Mouse (Mus musculus) frontal cortex, postnatal 14 days (tissue): ENCODE measurements around the gene Pdzd2.

ENCODE experiments used
- DNase-seq, 2 experiments: peaks; one replicate each; pipeline ENCODE4 v3.0.0; 2022; ENCODE audit warnings: low spot score in 2 of 2

Pdzd2 gene

GRCm38 (mm10) chr15:12623521-12623920, 116.2 kb downstream of the Pdzd2 start:
- DNase-seq: no peak

DNA sequence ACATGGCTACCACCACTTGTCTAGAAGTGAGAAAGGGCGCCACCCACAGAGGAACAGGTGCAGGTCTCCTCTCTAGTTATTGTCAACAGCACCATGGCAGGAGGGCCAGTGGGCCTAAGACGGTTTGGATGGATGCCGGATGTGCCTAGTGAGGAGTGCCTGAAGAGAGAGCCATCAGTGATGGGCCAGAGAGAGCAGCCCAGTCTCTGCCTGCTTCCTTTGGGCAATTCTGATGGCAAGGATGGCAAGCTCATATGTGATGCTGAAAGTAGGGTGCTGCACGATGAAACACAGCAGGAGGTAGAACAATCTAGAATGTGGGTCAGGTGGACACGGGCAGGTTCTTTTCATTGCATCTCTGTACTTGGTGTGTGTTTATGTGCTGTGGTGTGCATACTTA, 117.0 kb downstream of the Pdzd2 start:
- DNase-seq: no peak

GRCm38 (mm10) chr15:12622093-12622643, 117.6 kb downstream of the Pdzd2 start:
- DNase-seq: no peak

DNA sequence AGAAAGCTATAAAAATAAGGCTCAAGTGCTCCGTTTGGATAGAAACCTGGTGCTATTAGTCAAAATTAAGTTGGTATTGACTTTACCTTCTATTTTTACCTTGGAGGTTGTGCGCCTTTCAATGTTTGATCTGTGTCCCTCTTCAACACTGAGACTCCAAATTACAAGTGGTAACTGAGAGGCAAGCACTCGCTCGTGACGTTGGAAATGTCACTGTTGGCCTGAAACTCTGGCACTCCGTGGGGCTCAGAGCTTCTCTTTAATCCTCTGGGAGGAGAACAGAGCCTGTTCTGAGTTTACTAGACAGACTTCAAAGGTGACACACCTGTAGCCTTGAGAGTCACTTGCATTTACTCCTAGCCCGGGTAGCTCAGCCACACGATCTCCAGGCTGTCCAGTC, 120.5 kb downstream of the Pdzd2 start:
- no peak for DNase-seq

GRCm38 (mm10) chr15:12617651-12618050, 122.1 kb downstream of the Pdzd2 start:
- DNase-seq: no peak

DNA sequence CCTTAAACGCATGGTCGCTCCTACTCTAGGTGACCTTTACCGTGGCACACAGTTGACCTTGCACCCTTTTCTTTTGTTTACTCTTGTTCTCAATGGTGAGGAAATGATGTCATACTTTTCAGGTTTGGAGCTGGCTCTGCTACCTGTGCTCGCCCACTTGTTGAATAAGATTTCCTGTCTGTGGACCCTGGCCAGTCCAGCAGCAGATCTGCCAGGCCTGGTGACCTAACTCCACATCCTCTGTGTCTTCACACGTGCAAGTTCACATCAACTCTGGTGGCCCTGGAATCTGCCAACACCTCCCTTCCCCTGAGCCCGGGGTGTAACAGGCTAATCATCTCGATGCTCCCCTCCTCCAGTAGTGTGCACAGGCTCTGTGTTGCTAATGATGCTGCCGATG, 122.5 kb downstream of the Pdzd2 start:
- DNase-seq: no peak

DNA sequence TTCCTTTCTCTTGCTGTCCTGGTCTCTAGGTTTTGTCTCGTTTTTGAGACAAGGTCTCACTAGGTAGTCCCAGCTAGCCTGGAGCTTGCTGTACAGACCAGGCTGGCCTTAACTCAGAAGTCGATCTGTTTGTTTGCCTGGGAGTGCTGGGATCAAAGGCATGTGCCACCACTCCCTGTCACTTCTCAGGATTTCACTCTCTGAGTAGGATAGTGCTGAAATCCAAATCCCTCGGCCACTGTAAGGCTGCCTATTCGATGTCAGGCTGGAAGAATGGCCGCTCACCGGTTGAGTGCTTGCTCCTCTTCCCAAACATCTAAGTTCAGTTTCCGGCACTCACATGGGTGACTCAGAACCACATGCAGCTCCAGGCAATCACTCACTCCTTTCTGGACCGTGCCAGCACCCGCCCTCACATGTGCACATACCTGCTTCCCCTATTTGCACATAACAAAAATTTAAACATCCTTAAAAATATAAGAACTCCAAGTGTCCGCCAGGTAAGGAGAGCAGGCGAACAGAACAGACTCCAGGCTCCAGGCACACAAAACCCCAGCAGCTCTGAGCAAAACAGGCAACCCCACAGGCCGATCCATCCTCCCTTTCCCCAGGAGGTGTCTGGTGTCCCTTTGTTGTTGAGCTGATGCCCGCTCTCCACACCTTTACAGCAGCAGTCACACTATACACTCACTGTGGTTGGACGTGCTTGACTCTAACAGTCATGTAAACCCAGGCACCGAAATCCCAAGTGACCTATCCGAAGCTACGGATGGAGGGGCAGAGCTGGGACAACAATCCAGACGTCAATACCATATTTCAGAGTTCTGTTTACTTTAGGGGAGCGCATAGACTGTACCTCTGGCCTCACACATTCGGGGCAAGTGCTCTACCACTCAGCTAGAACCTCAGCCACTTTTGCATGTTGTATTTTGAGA, 124.5 kb downstream of the Pdzd2 start:
- DNase-seq: no peak

DNA sequence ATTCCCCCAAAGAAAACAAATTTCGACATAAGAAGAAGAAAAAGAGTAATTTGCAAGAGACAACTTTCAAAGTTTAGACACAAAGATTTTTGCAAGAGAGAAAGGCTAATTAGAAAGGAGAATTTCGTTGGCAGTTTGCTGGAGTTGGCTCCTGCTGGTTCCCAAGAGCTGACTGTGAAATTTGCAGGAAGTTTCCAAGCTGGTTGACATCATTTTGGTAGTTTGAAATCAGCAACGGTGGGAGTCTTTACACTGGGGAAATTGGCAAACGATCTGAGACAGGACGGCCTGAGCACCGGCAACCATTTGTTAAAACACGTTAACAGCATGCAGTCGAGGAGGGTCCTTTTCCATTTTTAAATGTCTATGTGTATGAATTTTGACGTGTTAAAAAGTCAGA, 125.7 kb downstream of the Pdzd2 start:
- DNase-seq: no peak

DNA sequence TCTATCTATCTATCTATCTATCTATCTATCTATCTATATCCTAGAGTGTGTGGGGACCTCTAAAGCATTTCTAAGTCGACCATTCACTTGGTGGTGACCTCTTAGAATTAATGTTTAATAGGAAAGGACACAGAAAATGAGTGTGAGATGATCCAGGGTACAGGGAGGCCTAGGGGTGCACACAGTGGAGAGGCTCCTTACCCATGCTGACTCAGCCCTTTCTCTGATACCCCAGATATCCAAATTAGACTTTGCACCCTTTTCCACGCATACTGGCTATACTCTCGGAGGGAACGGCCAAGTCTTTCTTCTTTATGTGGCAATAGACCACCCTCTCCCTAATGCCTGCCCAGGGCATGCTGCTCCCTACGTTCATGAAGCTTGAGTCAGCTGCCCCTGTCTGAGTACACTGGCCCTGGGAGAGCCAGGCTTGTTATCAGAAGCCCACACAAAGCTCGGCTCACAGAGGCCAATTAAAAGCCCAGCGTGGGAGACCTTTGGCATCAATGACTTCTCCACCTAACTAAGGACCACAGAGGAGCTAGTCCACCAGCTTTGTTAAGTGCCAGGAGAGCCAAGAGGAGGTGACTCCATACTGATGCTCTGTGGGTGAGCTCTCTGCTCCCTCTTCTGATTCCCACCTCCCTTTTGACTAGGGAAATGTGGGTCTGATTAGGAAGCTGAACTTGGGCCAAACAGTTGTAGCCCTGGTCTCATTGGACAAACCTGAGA, 126.6 kb downstream of the Pdzd2 start:
- DNase-seq: no peak

- no peak for DNase-seq
Observed at GRCm38 (mm10) chr15:12608090-12608489, 131.6 kb downstream of the Pdzd2 start.

GRCm38 (mm10) chr15:12606306-12606705, 133.4 kb downstream of the Pdzd2 start:
- no peak for DNase-seq

- no peak for DNase-seq
Observed at GRCm38 (mm10) chr15:12605239-12605993, 134.3 kb downstream of the Pdzd2 start.

GRCm38 (mm10) chr15:12603674-12604073, 136.1 kb downstream of the Pdzd2 start:
- DNase-seq: no peak

- no peak for DNase-seq
Observed at GRCm38 (mm10) chr15:12593094-12593493, 146.6 kb downstream of the Pdzd2 start.

GRCm38 (mm10) chr15:12592628-12593027, 147.1 kb downstream of the Pdzd2 start:
- no peak for DNase-seq

DNA sequence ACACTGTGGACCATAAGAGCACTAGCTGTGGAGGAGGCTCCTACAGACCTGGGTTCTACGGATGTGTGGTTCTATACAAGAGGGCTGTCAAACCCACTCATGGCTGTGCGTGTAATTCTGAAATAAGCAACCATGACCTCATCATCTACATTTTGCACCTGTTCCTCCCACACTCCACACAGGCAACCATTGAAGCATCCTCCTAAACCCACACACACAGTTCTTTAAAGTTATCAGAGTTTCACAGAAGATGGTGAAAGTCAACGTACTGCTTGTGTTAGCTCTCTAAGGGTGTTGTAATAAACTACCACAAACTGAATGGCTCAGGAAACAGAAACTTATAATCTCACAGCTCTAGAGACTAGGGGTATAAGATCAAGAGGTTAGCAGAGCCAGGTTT, 151.1 kb downstream of the Pdzd2 start:
- DNase-seq: no peak

DNA sequence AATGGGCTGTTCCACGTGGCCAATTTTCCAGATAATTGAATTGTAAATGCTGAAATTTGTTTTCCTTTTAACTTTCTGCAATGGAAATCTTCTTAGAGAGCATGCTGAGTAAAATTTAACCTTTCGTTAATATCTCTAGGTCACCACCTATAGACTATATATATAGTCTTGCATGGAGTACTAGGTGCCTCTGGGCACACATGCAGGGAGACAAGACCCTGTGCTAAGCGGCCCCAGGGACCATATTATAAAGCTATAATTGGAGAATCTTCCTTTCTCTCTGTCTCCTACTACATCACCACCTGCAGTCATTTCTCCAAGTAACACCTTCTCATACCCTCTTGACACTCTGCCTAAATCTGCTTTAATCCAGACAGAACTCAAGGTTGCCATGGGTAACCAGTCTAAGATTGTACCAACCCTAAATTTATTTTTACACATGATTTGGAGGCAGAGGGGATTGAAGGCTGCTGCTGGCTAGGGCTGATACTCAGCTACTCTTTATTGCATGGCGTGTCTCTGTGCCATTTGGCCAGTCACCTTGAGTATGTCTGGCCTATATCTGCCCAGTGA, 152.8 kb downstream of the Pdzd2 start:
- no peak for DNase-seq

DNA sequence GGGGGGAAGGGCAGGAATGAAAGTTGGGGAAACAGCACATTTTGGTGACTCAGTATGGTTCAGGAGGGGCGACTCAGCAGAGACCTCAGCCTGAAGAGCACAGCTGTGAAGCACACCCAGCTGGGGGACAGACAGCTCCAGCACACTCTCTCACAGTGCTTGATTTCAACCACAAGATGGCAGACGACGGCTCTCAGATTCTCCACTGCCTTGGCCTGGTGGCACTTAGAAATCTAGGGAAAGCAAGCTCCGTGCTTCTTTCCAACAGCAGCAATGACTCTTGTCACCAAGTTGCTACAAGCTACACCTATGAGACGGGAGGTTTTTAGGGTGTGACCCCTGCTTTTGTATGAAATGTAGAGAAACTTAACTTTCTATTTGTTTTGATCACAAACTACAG, 153.6 kb downstream of the Pdzd2 start:
- DNase-seq: peak; percentile 61 to 68

- no peak for DNase-seq
Observed at GRCm38 (mm10) chr15:12583051-12583450, 156.7 kb downstream of the Pdzd2 start.

DNA sequence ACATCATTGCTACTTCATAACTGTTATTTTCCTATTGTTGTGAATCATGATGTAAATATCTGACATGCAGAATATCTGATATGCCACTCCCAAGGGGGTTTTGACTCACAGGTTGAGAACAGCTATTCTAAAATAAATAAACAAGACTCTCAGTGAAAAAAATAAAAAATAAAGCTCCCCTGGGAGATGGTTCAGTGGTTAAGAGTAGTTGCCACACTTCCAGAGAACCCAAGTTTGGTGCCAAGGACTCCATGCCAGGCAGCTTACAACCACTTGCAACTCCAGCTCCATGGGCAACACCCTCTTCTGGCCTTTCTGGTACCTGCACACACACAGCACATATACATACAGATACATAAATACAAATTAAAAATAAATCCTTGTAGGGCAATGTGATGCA, 157.3 kb downstream of the Pdzd2 start:
- no peak for DNase-seq

DNA sequence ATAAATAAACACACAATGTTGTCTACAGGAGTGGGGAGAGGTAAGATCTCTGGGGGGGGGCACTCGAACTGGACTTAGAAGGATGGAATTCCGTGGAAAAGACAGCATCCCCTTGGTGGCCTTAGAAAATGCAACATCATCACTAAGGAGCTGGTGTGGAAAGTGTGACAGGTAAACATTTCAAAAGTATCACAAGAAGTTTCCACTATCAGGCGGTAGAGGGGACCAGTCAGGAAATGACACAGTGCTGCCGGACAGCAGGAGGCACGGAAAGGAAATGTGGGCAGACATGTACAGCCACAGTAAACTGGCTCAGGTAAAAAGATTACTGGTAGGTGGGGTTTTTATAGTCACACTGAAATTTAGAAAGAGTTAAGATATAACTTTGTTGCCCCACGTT, 160.5 kb downstream of the Pdzd2 start:
- DNase-seq: no peak

- peak in 1 of 2 experiments; percentile 67 for DNase-seq
Observed at GRCm38 (mm10) chr15:12578276-12578675, 161.4 kb downstream of the Pdzd2 start.
